Mouse (Mus musculus) forebrain, embryonic 13.5 days (tissue): ENCODE results near the gene Nid1. TPM values are rescaled to one million over a fixed set of nuclear protein-coding genes. Genes with fewer than 3 reads are reported as not detected.

Experiments
- ATAC-seq: fragments of 200-750 bp; cut with Nextera tagmentation; 2 replicates; pipeline ENCODE4 v1.8.0; 2017
- H3K27ac ChIP-seq: fragments of 300-500 bp; sonication (generic); 2 replicates; pipeline ENCODE4 v1.5.1; 2015; ENCODE audit warnings: inconsistent platforms, mild to moderate bottlenecking, moderate library complexity
- H3K27me3 ChIP-seq: fragments of 300-500 bp; sonication (generic); 2 replicates; pipeline ENCODE4 v1.6.1; 2015; ENCODE audit warnings: mild to moderate bottlenecking, inconsistent platforms
- H3K36me3 ChIP-seq: fragments of 300-500 bp; sonication (generic); 2 replicates; pipeline ENCODE4 v1.6.1; 2015; ENCODE audit warnings: mild to moderate bottlenecking, inconsistent platforms; ENCODE audit not compliant: poor library complexity, severe bottlenecking
- H3K4me1 ChIP-seq: fragments of 300-500 bp; sonication (generic); 2 replicates; pipeline ENCODE4 v1.6.1; 2015; ENCODE audit warnings: inconsistent platforms
- H3K4me2 ChIP-seq: fragments of 300-500 bp; sonication (generic); 2 replicates; pipeline ENCODE4 v1.6.1; 2015; ENCODE audit warnings: inconsistent platforms, mild to moderate bottlenecking, moderate library complexity
- H3K4me3 ChIP-seq: fragments of 300-500 bp; sonication (generic); 2 replicates; pipeline ENCODE4 v1.5.1; 2015; ENCODE audit warnings: mild to moderate bottlenecking, inconsistent platforms
- H3K9ac ChIP-seq: fragments of 300-500 bp; sonication (generic); 2 replicates; pipeline ENCODE4 v1.6.1; 2015; ENCODE audit warnings: mild to moderate bottlenecking, inconsistent platforms
- H3K9me3 ChIP-seq: fragments of 300-500 bp; sonication (generic); replicated peaks from 2 replicates; pipeline ENCODE4 v1.6.1; 2016; ENCODE audit warnings: inconsistent platforms
- WGBS: fragments of 180-500 bp; shearing (Covaris S2); methylation state at CpG from one replicate; pipeline ENCODE4 v1.1.7; 2015; 5-methylcytosine and 5-hydroxymethylcytosine counted together
- polyA plus RNA-seq: library from polyadenylated mRNA; unstranded; fragments of >200 nt; fragmentation: Nextera tagmentation; extraction: Ambion mirVana; gene quantifications from 2 replicates; pipeline ENCODE4 v1.2.1, GENCODE M21; 2015

Nid1 gene
- polyA plus RNA-seq, 1 experiment from 2014 or later, result 14.4 TPM

DNA sequence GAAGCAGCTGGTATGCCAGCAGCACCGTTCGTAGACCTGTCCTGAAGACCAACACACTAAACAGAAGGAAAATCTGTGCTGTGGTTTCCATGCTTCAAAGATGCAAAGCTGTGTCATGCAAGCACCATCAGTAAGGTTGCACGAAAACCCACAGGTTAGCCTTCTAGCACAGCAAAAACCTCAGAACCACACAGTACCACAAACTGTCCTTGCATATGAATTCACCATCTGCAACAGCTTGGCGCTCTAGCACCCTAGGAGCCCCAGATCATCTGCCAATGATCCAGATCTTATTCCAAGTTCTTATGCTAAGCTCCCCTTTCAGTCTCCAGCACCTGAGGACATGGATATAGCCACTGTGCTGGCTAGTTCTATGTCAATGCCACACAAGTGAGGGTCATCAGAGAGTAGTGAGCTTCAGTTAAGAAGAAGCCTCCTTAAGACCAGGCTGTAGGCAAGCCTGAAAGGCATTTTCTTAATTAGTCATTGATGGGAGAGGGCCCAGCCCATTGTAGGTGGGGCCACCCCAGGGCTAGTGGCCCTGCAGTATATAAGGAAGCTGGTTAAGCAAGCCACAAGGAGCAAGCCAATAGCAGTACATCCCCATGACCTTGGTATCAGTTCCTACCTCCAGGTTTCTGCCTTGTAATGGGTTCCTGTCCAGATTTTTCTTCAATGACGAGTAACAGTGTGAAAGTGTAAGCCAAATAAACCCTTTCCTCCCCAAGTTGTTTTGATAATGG lies 119.8 kb downstream of the Nid1 start:
- H3K4me1 ChIP-seq, result no peaks in the 10 kb centered on the region
- H3K4me3 ChIP-seq, result no peak overlapping the region
- H3K27me3 ChIP-seq, result no peaks in the 10 kb centered on the region
- H3K27ac ChIP-seq, result no peak overlapping the region
- H3K9me3 ChIP-seq, result no peaks in the 10 kb centered on the region
- no peak overlapping the region for H3K4me2 ChIP-seq
- no peak for ATAC-seq
- H3K9ac ChIP-seq, result no peak overlapping the region
- WGBS, result 79% methylated on average over 5 of the region's 5 CpGs
- no peaks in the 10 kb centered on the region for H3K36me3 ChIP-seq

- WGBS, result 68% methylated on average over 2 of the region's 2 CpGs
- Histone ChIP-seq H3K4me2 (no peak overlapping the region), H3K27me3 (no peaks in the 10 kb centered on the region), H3K4me3 (no peak overlapping the region), H3K9me3 (no peaks in the 10 kb centered on the region), H3K4me1 (no peaks in the 10 kb centered on the region), H3K9ac (no peak overlapping the region), H3K27ac (no peak overlapping the region), H3K36me3 (no peaks in the 10 kb centered on the region)
- ATAC-seq, result no peak
Observed at GRCm38 (mm10) chr13:13558251-13558650, 120.9 kb downstream of the Nid1 start.

GRCm38 (mm10) chr13:13558900-13559299 lies 121.5 kb downstream of the Nid1 start:
- Histone ChIP-seq H3K4me2 (no peak overlapping the region), H3K4me3 (no peak overlapping the region), H3K36me3 (no peaks in the 10 kb centered on the region), H3K27ac (no peak overlapping the region), H3K4me1 (no peaks in the 10 kb centered on the region), H3K9me3 (no peaks in the 10 kb centered on the region), H3K9ac (no peak overlapping the region), H3K27me3 (no peaks in the 10 kb centered on the region)
- 81% methylated on average over 5 of the region's 5 CpGs for WGBS
- ATAC-seq, result no peak

Other genes starting within 250 kb of the Nid1 start
- 24.2 and 26.1 TPM in 2 replicates for gene Gpr137b, start 43.5 kb upstream of the Nid1 start, polyA plus RNA-seq
- gene Lyst, start 152.8 kb downstream of the Nid1 start, polyA plus RNA-seq, result 5.3 and 5.4 TPM in 2 replicates